Mouse (Mus musculus): ENCODE measurements around the gene Dpp4. TPM values are rescaled to one million over a fixed set of nuclear protein-coding genes. Genes with fewer than 3 reads are reported as not detected.

Gene Dpp4
- polyA plus RNA-seq, 1 experiment from 2014 or later = 0.19 TPM

Other genes with a start within 250 kb of the Dpp4 start
- gene Gcg, start 71.4 kb upstream of the Dpp4 start, polyA plus RNA-seq (2014; fragmentation: Nextera tagmentation; extraction: Ambion mirVana) = 0.27 and 0.41 TPM in 2 replicates
- gene Fap, start 161.8 kb upstream of the Dpp4 start, polyA plus RNA-seq (2014; fragmentation: Nextera tagmentation; extraction: Ambion mirVana) = 5.8 and 6.3 TPM in 2 replicates
- gene Ifih1, start 234.0 kb upstream of the Dpp4 start, polyA plus RNA-seq (2014; fragmentation: Nextera tagmentation; extraction: Ambion mirVana) = 0.35 and 0.75 TPM in 2 replicates